Mouse (Mus musculus) layer of hippocampus, adult 8-10 months (tissue): ENCODE measurements around the gene Myo1a. TPM values are rescaled to one million over a fixed set of nuclear protein-coding genes. Genes with fewer than 3 reads are reported as not detected.
A peak's percentile ranks its signal among the peaks of the same experiment; 100 is the strongest.

Source experiments
- DNase-seq, 2 experiments: peaks; one replicate each; pipeline ENCODE4 v3.0.0; 2022; ENCODE audit warnings: low spot score in 2 of 2
- total RNA-seq, 4 experiments: library from RNA; stranded (reverse); gene quantifications; 2 replicates each; pipeline ENCODE4 v1.2.4; 2022

Gene Myo1a
- total RNA-seq, 4 experiments from 2014 or later = 0.56 to 1.7 (median 0.86) TPM

GRCm38 (mm10) chr10:127674794-127675522 is 30.0 kb upstream of the Myo1a start:
- peak; percentile 91 to 94 for DNase-seq

GRCm38 (mm10) chr10:127675859-127676398 is 29.0 kb upstream of the Myo1a start:
- DNase-seq = no peak

GRCm38 (mm10) chr10:127676691-127677548 is 28.1 kb upstream of the Myo1a start:
- peak; percentile 92 to 95 for DNase-seq

GRCm38 (mm10) chr10:127677591-127678336 is 27.2 kb upstream of the Myo1a start:
- peak; percentile 46 to 50 for DNase-seq

- DNase-seq = no peak
These were observed 25.8 kb upstream of the Myo1a start for GRCm38 (mm10) chr10:127679208-127679607.

GRCm38 (mm10) chr10:127679881-127680280 is 25.1 kb upstream of the Myo1a start:
- no peak for DNase-seq

GRCm38 (mm10) chr10:127682886-127683285 is 22.1 kb upstream of the Myo1a start:
- no peak for DNase-seq

GRCm38 (mm10) chr10:127691053-127691452 is 13.9 kb upstream of the Myo1a start:
- DNase-seq = no peak

GRCm38 (mm10) chr10:127694636-127695035 is 10.3 kb upstream of the Myo1a start:
- DNase-seq = no peak

GRCm38 (mm10) chr10:127695775-127696174 is 9.2 kb upstream of the Myo1a start:
- no peak for DNase-seq

GRCm38 (mm10) chr10:127698966-127699365 is 6.0 kb upstream of the Myo1a start:
- no peak for DNase-seq

GRCm38 (mm10) chr10:127703299-127703698 is 1.7 kb upstream of the Myo1a start:
- no peak for DNase-seq

GRCm38 (mm10) chr10:127704293-127704692 is 677 bp upstream of the Myo1a start:
- DNase-seq = no peak

- no peak for DNase-seq
These were observed 813 bp downstream of the Myo1a start for GRCm38 (mm10) chr10:127705783-127706182.

- DNase-seq = no peak
These were observed 2.8 kb downstream of the Myo1a start for GRCm38 (mm10) chr10:127707721-127708120.

- DNase-seq = no peak
These were observed 3.9 kb downstream of the Myo1a start for GRCm38 (mm10) chr10:127708850-127709370.

- DNase-seq = no peak
These were observed 5.4 kb downstream of the Myo1a start for GRCm38 (mm10) chr10:127710331-127710730.

- no peak for DNase-seq
These were observed 7.8 kb downstream of the Myo1a start for GRCm38 (mm10) chr10:127712736-127713135.

GRCm38 (mm10) chr10:127721671-127722418 is 16.9 kb downstream of the Myo1a start:
- peak in 1 of 2 experiments; percentile 23 for DNase-seq

- no peak for DNase-seq
These were observed 19.2 kb downstream of the Myo1a start, which contains the start of gene Tac2 for GRCm38 (mm10) chr10:127724178-127724577. Gene Tac2 (plus strand): TSS chr10:127724478.
